Comparison of ENCODE assay signal across 18 mouse cellular contexts in genomic region chr1:80784155-80784554, GRCm38 (mm10). TPM values are rescaled to one million over a fixed set of nuclear protein-coding genes. Genes with fewer than 3 reads are reported as not detected.
DNase-seq lines count a peak whose midpoint lies in the region; ATAC-seq lines count a peak whose summit lies in the region.
"Had no signal": no experiment of that assay in that cellular context is flagged by ENCODE, and none has a peak within 500 bp of the region (broad histone marks: within the 10 kb centered on the region; RNA-seq: fewer than 3 reads in every experiment).

No protein-coding gene starts in this region.

- H3K27me3 ChIP-seq in embryonic facial prominence, embryonic 11.5 days (ENCODE audit: control insufficient read depth, insufficient read depth, low read length): no peaks in the 10 kb centered on the region
- H3K27me3 ChIP-seq in embryonic facial prominence, embryonic 10.5 days (replicated peaks; ENCODE audit: low read depth, poor library complexity, severe bottlenecking): no peaks in the 10 kb centered on the region
- no peaks in the 10 kb centered on the region for H3K27me3 ChIP-seq in embryonic facial prominence, embryonic 14.5 days (replicated peaks; ENCODE audit: control insufficient read depth, insufficient read depth, low read length)
- H3K27me3 ChIP-seq: embryonic facial prominence, embryonic 12.5 days; forebrain, embryonic 13.5 days; heart, embryonic 12.5 days had no signal

- H3K4me3 ChIP-seq in embryonic facial prominence, embryonic 11.5 days (ENCODE audit: low read depth, low read length): no peak overlapping the region
- H3K4me3 ChIP-seq in embryonic facial prominence, embryonic 10.5 days: no peak overlapping the region
- no peak overlapping the region for H3K4me3 ChIP-seq in brown adipose tissue, adult 24 weeks (ENCODE audit: insufficient read depth, low read depth, low read length)
- no peak overlapping the region for H3K4me3 ChIP-seq in embryonic facial prominence, embryonic 14.5 days (ENCODE audit: low read depth, low read length)
- no peak overlapping the region for H3K4me3 ChIP-seq in macrophage (ENCODE audit: inconsistent target)
- H3K4me3 ChIP-seq: embryonic facial prominence, embryonic 12.5 days; forebrain, embryonic 13.5 days; gastrocnemius, adult 2 months; heart, embryonic 12.5 days; hindbrain, embryonic 10.5 days had no signal

- no peak overlapping the region for H3K27ac ChIP-seq in embryonic facial prominence, embryonic 11.5 days (replicated peaks; ENCODE audit: low read depth, low read length)
- H3K27ac ChIP-seq in embryonic facial prominence, embryonic 10.5 days (replicated peaks): no peak overlapping the region
- H3K27ac ChIP-seq in brown adipose tissue, adult 24 weeks (replicated peaks; ENCODE audit: low read depth, low read length): peak overlapping the region; percentile 14; the same call in 1 of the 2 replicates
- no peak overlapping the region for H3K27ac ChIP-seq in embryonic facial prominence, embryonic 14.5 days (replicated peaks; ENCODE audit: low read depth, low read length)
- H3K27ac ChIP-seq in macrophage: peak overlapping the region; percentile 76
- H3K27ac ChIP-seq: embryonic facial prominence, embryonic 12.5 days; forebrain, embryonic 13.5 days; gastrocnemius, adult 2 months; hindbrain, embryonic 10.5 days; hindbrain, embryonic 14.5 days had no signal

- no peaks in the 10 kb centered on the region for H3K9me3 ChIP-seq in embryonic facial prominence, embryonic 11.5 days (replicated peaks; ENCODE audit: control insufficient read depth, low read length)
- H3K9me3 ChIP-seq in embryonic facial prominence, embryonic 10.5 days: 0 out of 2 replicates have a peak, but pooled peaks cover 7% of the 10 kb centered on the region
- no peaks in the 10 kb centered on the region for H3K9me3 ChIP-seq in embryonic facial prominence, embryonic 14.5 days (ENCODE audit: control insufficient read depth, low read length)
- H3K9me3 ChIP-seq: embryonic facial prominence, embryonic 12.5 days; forebrain, embryonic 13.5 days; heart, embryonic 12.5 days; hindbrain, embryonic 10.5 days had no signal

- no peak for ATAC-seq in embryonic facial prominence, embryonic 11.5 days (replicated peaks; ENCODE audit: insufficient number of reproducible peaks, low FRiP score, low TSS enrichment, low read depth)
- ATAC-seq in embryonic facial prominence, embryonic 14.5 days (ENCODE audit: low read depth): no peak
- ATAC-seq in activated CD4-positive, CD25-positive, alpha-beta regulatory T cell, adult 4 months: no peak
- ATAC-seq: forebrain, embryonic 13.5 days; forebrain, postnatal 0 days had no signal

- WGBS in embryonic facial prominence, embryonic 11.5 days: 24% methylated on average over 3 of the region's 3 CpGs
- 27% methylated on average over 3 of the region's 3 CpGs for WGBS in embryonic facial prominence, embryonic 10.5 days
- 21% methylated on average over 3 of the region's 3 CpGs for WGBS in embryonic facial prominence, embryonic 14.5 days
- WGBS in macrophage (ENCODE audit: missing documents): 86% methylated on average over 3 of the region's 3 CpGs

- H3K4me2 ChIP-seq in embryonic facial prominence, embryonic 11.5 days (ENCODE audit: low read depth, low read length): no peak overlapping the region
- H3K4me2 ChIP-seq in embryonic facial prominence, embryonic 14.5 days (ENCODE audit: low read depth, low read length): no peak overlapping the region
- H3K4me2 ChIP-seq: embryonic facial prominence, embryonic 12.5 days; forebrain, embryonic 13.5 days; heart, embryonic 12.5 days; hindbrain, embryonic 14.5 days had no signal

- H3K36me3 ChIP-seq in embryonic facial prominence, embryonic 11.5 days (replicated peaks; ENCODE audit: control insufficient read depth, insufficient read depth, low read depth, low read length): no peaks in the 10 kb centered on the region
- no peaks in the 10 kb centered on the region for H3K36me3 ChIP-seq in embryonic facial prominence, embryonic 10.5 days (replicated peaks)
- H3K36me3 ChIP-seq in embryonic facial prominence, embryonic 14.5 days (ENCODE audit: control insufficient read depth, insufficient read depth, low read length): no peaks in the 10 kb centered on the region
- H3K36me3 ChIP-seq in macrophage (ENCODE audit: inconsistent target): no peaks in the 10 kb centered on the region
- H3K36me3 ChIP-seq: embryonic facial prominence, embryonic 12.5 days; heart, embryonic 12.5 days; hindbrain, embryonic 10.5 days had no signal

- H3K9ac ChIP-seq in embryonic facial prominence, embryonic 11.5 days (replicated peaks; ENCODE audit: low read length): no peak overlapping the region
- no peak overlapping the region for H3K9ac ChIP-seq in embryonic facial prominence, embryonic 14.5 days (ENCODE audit: low read depth, low read length)
- H3K9ac ChIP-seq: embryonic facial prominence, embryonic 12.5 days; forebrain, embryonic 13.5 days; forebrain, postnatal 0 days; heart, embryonic 12.5 days; hindbrain, embryonic 14.5 days had no signal

- DNase-seq in embryonic facial prominence, embryonic 11.5 days (ENCODE audit: low spot score): peak; percentile 49
- no peak for DNase-seq in embryonic facial prominence, embryonic 10.5 days (ENCODE audit: low spot score)
- peak; percentile 13 for DNase-seq in embryonic facial prominence, embryonic 14.5 days (ENCODE audit: low spot score)
- DNase-seq in adrenal gland, adult 2 months: no peak
- DNase-seq: adrenal gland, postnatal 25 days; cerebellum, adult 2 months; cerebellum, postnatal 10 days; forebrain, postnatal 0 days; gastrocnemius, adult 2 months; gastrocnemius, postnatal 25 days had no signal

- H3K4me1 ChIP-seq in embryonic facial prominence, embryonic 11.5 days (ENCODE audit: control insufficient read depth, insufficient read depth, low read length): no peaks in the 10 kb centered on the region
- 0 out of 2 replicates have a peak, but pooled peaks cover 3% of the 10 kb centered on the region for H3K4me1 ChIP-seq in embryonic facial prominence, embryonic 10.5 days
- H3K4me1 ChIP-seq in brown adipose tissue, adult 24 weeks (ENCODE audit: control insufficient read depth, insufficient read depth, insufficient read length, low read length): no peaks in the 10 kb centered on the region
- H3K4me1 ChIP-seq in embryonic facial prominence, embryonic 14.5 days (ENCODE audit: control insufficient read depth, insufficient read depth, low read length): no peaks in the 10 kb centered on the region
- H3K4me1 ChIP-seq: forebrain, embryonic 13.5 days; heart, embryonic 12.5 days; hindbrain, embryonic 10.5 days had no signal

- H3K79me2 ChIP-seq in macrophage (ENCODE audit: inconsistent target): no peaks in the 10 kb centered on the region

RNA-seq across cellular contexts. Expression of gene Dock10, which starts 25.8 kb away (rescaled TPM):
- polyA plus RNA-seq in embryonic facial prominence, embryonic 11.5 days (2014; fragmentation: Nextera tagmentation; extraction: Ambion mirVana): 5.4 and 5.5 TPM in 2 replicates
- 1.8 and 3.2 TPM in 2 replicates for polyA plus RNA-seq in embryonic facial prominence, embryonic 10.5 days (2016; fragmentation: Nextera tagmentation; extraction: Ambion mirVana)
- 2.2 and 3.4 TPM in 2 replicates for polyA plus RNA-seq in brown adipose tissue, adult 24 weeks (2012; ENCODE audit: insufficient read depth, insufficient read length, missing spikeins)
- polyA plus RNA-seq in embryonic facial prominence, embryonic 14.5 days (2014; fragmentation: Nextera tagmentation; extraction: Ambion mirVana): 9.2 and 10.2 TPM in 2 replicates
- total RNA-seq in macrophage (2018; cell fraction: chromatin; rRNA removed): 1,000 to 10,000 TPM in 5 of 26 experiments, 100 to 1,000 TPM in 21; 395 to 1,989 (median 506) TPM
- 10 to 100 TPM; 51.8 to 96.8 (median 59.1) TPM for total RNA-seq in macrophage (2018; cell fraction: cytosol; rRNA removed)
- total RNA-seq in macrophage (2018; cell fraction: nucleus; rRNA removed): 1,000 to 10,000 TPM in 2 of 26 experiments, 100 to 1,000 TPM in 24; 205 to 1,816 (median 344) TPM
- polyA plus RNA-seq in macrophage (2018): 37.7 to 54.9 TPM (median 46.3 TPM) in 3 replicates
- 100 to 1,000 TPM in 1 of 2 experiments, 10 to 100 TPM in 1; 93.0 to 114 TPM for polyA plus RNA-seq in activated CD4-positive, CD25-positive, alpha-beta regulatory T cell, adult 4 months (2017; shearing (Covaris generic))
- 10 to 100 TPM; 19.5 to 20.8 TPM for total RNA-seq in adrenal gland, adult 2 months (2021)
- polyA plus RNA-seq in adrenal gland, adult 2 months (2012; rRNA removed): 2.0 and 2.1 TPM in 2 replicates

Comparison
In these comparisons a context has a peak if more than half of its experiments do, and no peak if none do; other contexts are left out.
1. DNase-seq: peak in embryonic facial prominence, embryonic 11.5 days (single experiment) and embryonic facial prominence, embryonic 14.5 days (single experiment); none in embryonic facial prominence, embryonic 10.5 days (single experiment) and adrenal gland, adult 2 months (single experiment).
2. H3K27ac ChIP-seq: peak in brown adipose tissue, adult 24 weeks (single experiment) and macrophage (single experiment); none in embryonic facial prominence, embryonic 11.5 days (single experiment), embryonic facial prominence, embryonic 10.5 days (single experiment) and embryonic facial prominence, embryonic 14.5 days (single experiment).